Mouse (Mus musculus) C3H10T1/2 (cell line): ENCODE data around the gene Gm4778. TPM values are rescaled to one million over a fixed set of nuclear protein-coding genes. Genes with fewer than 3 reads are reported as not detected.

Experiments
- polyA plus RNA-seq, 2 experiments: library from polyadenylated mRNA; unstranded; fragments of >200 nt; fragmentation: generic; extraction: Trizol; gene quantifications; one replicate each; pipeline ENCODE4 v1.2.1; 2012; ENCODE audit warnings: missing spikeins in 2 of 2

Gm4778 gene
- not detected for polyA plus RNA-seq

DNA sequence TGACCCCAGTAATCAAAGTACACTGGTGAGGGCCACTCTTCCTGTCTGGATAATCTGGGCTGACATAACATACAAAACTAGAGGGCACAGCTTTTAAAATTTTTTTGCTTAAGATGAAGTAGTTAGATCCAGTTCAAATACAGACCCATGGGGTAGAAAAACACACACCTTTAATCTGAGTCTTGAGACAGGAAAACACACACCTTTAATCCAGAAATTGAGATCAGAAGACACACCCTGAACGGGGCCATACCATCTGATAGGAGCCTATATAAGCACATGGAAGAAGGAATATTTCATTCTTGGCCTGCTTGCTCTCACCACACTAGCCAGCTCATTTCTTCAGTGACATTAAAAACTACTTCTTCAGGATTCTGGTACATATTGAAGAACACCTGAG, at the start of gene Gm4778:
Gene Gm4778 (plus strand): TSS at position 301 of the 400 bp plus-strand sequence.

DNA sequence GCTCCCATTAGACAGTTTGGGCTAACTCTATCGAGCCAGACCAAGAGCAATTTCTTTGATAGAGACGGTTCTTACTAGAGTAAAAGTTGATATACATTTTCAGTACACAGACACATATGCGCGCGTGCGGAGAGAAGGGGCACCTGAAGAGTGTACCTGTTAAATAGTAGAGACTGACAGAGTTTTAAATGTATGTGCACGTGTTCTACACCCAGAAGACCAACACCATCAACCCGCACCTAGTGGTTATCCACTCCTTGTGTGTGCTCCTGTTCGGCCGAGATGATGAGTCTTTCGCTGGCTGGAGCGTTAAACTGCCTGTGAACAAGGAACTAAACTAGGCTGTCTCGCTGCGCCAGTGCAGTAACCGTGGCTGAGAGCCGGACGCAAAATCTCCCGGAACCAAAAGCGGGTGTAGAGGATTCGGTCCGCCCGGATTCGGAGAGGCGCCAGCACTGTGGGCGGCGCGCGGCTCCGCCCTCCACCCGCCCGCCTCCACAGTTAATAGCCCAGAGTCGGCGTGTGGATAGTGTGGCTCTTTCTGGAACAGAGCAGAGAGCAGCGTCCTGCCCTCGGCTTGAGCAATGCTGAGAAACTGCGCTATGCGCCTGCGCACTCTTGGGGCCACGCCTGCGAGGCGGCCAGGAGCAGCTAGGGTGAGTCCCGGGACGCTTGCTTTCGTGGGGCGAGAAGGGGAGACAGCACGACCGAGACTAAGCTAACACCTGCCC, 46.0 kb downstream of the Gm4778 start, which contains the start of gene Them4:
Gene Them4 (plus strand): TSS at position 457 of the 731 bp plus-strand sequence.

Other genes starting within 250 kb of the Gm4778 start
- gene Gm9125, start 209.2 kb upstream of the Gm4778 start, polyA plus RNA-seq, result not detected
- gene Gm10697, start 191.4 kb upstream of the Gm4778 start, polyA plus RNA-seq, result not detected
- gene Gm10696, start 85.8 kb upstream of the Gm4778 start, polyA plus RNA-seq, result not detected
- gene Gm5286, start 67.3 kb upstream of the Gm4778 start, polyA plus RNA-seq, result not detected
- 1 to 10 TPM in 1 of 2 experiments, under 1 TPM in 1; 0.30 to 1.3 TPM for gene Them4, start 46.1 kb downstream of the Gm4778 start, polyA plus RNA-seq
- gene Them5, start 78.1 kb downstream of the Gm4778 start, polyA plus RNA-seq, result under 1 TPM in 1 of 2 experiments, not detected in 1; 0.02 TPM
- under 1 TPM in 1 of 2 experiments, not detected in 1; 0.14 TPM for gene C2cd4d, start 98.4 kb downstream of the Gm4778 start, polyA plus RNA-seq
- gene Rorc, start 108.8 kb downstream of the Gm4778 start, polyA plus RNA-seq, result under 1 TPM; 0.04 to 0.11 TPM
- gene Lingo4, start 134.5 kb downstream of the Gm4778 start, polyA plus RNA-seq, result not detected
- gene Tdrkh, start 149.2 kb downstream of the Gm4778 start, polyA plus RNA-seq, result under 1 TPM; 0.15 to 0.26 TPM
- 10 to 100 TPM; 29.8 to 64.3 TPM for gene Mrpl9, start 179.3 kb downstream of the Gm4778 start, polyA plus RNA-seq
- under 1 TPM; 0.05 to 0.27 TPM for gene Oaz3, start 179.9 kb downstream of the Gm4778 start, polyA plus RNA-seq
- gene Celf3, start 214.3 kb downstream of the Gm4778 start, polyA plus RNA-seq, result under 1 TPM; 0.06 to 0.84 TPM
- under 1 TPM in 1 of 2 experiments, not detected in 1; 0.97 TPM for gene Riiad1, start 216.3 kb downstream of the Gm4778 start, polyA plus RNA-seq